Mouse (Mus musculus) heart, adult 10 weeks (tissue): ENCODE measurements around the gene Gmip. TPM values are rescaled to one million over a fixed set of nuclear protein-coding genes. Genes with fewer than 3 reads are reported as not detected.

Source experiments
- polyA plus RNA-seq: library from polyadenylated mRNA; stranded (reverse); fragments of 350-450 nt; fragmentation: Illumina TruSeq; extraction: RNeasy Lipid Tissue Mini Kit (QIAGEN cat#74804); gene quantifications from one replicate; pipeline ENCODE4 v1.2.3, GENCODE M21; 2014; ENCODE audit warnings: low read depth, low replicate concordance

Gmip gene
- polyA plus RNA-seq, result 4.4 TPM

DNA sequence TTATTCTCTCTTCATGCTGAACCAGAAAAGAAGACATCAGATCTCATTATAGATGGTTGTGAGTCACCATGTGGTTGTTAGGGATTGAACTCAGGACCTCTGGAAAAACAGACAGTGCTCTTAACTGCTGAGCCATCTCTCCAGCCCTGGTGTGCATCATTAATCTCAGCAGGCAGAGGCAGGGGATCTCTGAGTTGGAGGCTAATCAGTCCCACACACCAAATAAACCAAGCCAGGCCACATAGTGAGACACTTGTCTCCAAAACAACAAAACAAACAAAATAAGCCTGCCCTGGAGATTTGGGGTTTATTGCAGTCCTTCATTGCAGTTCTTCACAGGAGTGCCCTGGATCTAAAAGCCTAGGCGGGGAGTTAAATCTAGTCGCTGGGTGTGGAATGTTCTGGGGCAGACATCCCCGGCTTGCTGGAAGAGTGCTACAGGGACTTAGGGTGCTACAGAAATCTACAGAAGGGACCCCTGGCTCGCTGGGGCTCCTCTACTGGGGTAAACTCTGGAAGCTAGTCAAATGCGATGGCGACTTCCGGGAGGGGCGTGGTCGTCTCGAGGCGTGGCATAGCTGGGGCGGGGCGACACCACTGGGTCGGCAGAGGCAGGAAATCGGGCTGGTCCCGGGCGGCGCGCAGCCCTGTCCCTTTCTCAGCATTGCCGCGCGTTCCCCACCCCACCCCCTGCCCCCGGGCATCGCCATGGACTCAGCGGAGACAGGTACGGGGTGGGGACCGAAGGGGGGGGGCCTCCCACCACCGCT, at the start of gene Gmip:
Gmip (plus strand) TSS at position 586 of the 770 bp plus-strand sequence.

GRCm38 (mm10) chr8:69774503-69775148, 33.9 kb upstream of the Gmip start, which contains the start of gene Gm20422:
TSS of gene Gm20422 (minus strand) at chr8:69774886.

DNA sequence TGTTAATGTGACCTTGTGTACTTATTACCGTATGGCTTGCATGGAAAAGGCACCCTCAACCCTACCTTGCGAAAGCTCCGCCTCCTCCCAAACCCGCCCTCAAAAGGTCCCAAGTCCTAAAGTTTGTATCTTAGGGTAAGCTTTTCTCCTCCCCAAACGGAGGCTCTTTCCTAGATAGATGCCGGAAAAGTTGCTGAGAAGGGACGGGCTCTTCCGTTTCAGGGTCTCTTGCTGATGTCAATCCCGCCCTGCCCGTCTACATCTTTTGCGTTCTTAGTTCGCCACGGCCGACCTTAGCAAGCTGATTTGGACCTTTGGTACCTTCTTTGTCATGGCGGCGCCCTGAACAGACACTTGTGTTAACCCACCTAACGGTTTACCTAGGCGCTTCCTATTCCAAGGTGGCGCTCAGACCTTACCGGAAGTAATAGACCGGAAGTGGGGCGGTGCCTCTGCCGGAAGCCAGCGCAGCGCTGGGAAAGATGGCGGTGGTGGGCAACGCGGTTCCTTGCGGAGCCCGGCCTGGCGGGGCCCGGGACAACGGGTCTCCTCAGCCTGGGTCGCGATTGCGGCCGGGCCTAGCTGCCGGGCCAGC, 17.6 kb upstream of the Gmip start, which contains the start of the genes Atp13a1 and Zfp866:
Atp13a1 (plus strand) TSS at position 391 of the 595 bp plus-strand sequence.
Zfp866 (minus strand) TSS at position 406 of the 595 bp plus-strand sequence.

DNA sequence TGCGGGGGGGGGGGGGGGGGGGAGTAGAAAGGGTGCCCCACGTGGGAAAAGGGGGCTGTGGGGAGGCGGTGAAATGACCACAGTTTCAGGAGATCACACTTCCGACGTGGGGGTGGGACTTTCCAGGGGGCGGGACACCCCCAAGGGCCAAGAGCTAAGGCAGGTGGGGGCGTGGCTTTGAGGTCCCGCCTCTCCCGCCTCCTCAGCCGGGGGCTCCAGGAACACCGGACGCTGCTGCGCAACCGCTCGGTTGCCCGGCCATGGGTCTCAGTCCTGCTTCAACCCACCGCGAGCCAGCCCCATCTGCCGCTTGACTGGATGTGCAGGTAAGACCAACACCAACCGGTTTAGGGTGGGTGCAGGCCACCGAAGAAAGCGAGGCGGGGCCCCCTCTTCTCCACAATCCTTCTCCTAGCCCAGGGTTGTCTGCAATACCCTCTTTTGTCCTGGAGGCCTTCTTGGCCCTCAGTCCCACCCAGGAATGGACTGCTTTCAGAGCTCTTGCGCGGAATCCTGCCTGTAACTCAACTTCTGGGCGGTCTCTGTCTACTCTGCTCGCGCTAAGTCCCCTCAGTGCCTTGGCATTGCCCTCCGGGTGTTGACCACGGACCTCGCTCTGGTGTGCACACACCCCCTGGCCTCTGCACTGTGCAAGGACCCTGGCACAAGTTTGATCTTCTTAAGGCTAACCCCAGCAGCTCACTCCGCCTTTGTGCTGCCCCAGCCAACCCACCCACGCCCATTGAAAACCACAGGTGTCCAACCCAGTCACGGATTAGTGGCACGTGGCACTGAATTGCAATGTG, 14.1 kb downstream of the Gmip start, which contains the start of gene Lpar2:
Lpar2 (plus strand) TSS at position 44 of the 806 bp plus-strand sequence.

DNA sequence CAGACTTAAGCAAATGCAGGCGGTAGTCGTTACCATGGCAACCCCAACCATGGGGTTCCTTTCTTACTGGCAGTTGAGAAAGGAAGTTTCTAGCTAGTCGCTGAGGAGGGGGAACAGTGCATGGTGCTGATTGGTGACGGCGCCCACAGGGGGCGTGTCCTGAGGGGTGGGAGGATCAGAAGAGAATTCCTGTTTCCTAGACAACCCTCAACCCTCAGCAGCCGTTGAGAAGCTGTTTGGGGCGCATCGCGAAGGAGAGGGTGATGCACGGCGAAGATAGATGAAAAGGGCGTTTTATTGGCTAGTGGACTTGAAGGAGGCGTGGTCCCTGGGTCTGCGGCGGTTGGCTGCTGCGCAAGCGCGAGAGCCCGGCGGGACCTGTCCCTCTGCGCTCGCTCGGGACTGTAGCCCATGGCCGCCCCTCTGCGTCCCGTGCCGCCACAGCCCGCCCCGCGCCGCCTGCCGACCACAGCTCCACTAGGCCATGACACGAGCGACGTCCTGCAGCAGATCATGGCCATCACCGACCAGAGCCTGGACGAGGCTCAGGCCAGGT, 23.9 kb downstream of the Gmip start, which contains the start of gene Pbx4:
Pbx4 (plus strand) TSS at position 194 of the 556 bp plus-strand sequence.

Other genes with a start within 250 kb of the Gmip start
- 7.3 TPM for gene Zfp868, start 183.1 kb upstream of the Gmip start, polyA plus RNA-seq
- 1.2 TPM for gene Zfp964, start 154.2 kb upstream of the Gmip start, polyA plus RNA-seq
- gene Zfp869, start 98.0 kb upstream of the Gmip start, polyA plus RNA-seq, result 24.0 TPM
- gene Zfp963, start 58.7 kb upstream of the Gmip start, polyA plus RNA-seq, result 4.2 TPM
- gene Gm20422, start 33.8 kb upstream of the Gmip start, polyA plus RNA-seq, result not detected
- gene Atp13a1, start 17.5 kb upstream of the Gmip start, polyA plus RNA-seq, result 13.5 TPM
- 17.2 TPM for gene Zfp866, start 17.5 kb upstream of the Gmip start, polyA plus RNA-seq
- gene Lpar2, start 13.8 kb downstream of the Gmip start, polyA plus RNA-seq, result 0.18 TPM
- not detected for gene Pbx4, start 23.8 kb downstream of the Gmip start, polyA plus RNA-seq
- 6.1 TPM for gene Cilp2, start 79.0 kb downstream of the Gmip start, polyA plus RNA-seq
- not detected for gene Tssk6, start 93.5 kb downstream of the Gmip start, polyA plus RNA-seq
- 607 TPM for gene Ndufa13, start 93.9 kb downstream of the Gmip start, polyA plus RNA-seq
- gene Yjefn3, start 94.0 kb downstream of the Gmip start, polyA plus RNA-seq, result 10.9 TPM
- gene Gatad2a, start 187.7 kb downstream of the Gmip start, polyA plus RNA-seq, result 18.1 TPM
- 24.1 TPM for gene Mau2, start 234.1 kb downstream of the Gmip start, polyA plus RNA-seq
- gene Sugp1, start 234.1 kb downstream of the Gmip start, polyA plus RNA-seq, result 22.7 TPM